Mouse (Mus musculus) liver, embryonic 13.5 days (tissue): Measurements from ENCODE around the gene Fam53b. TPM values are rescaled to one million over a fixed set of nuclear protein-coding genes. Genes with fewer than 3 reads are reported as not detected.
"Not testable (repeated sequence)": the region's sequence is repeated elsewhere in the genome, so short reads cannot be mapped to it uniquely, and the experiment has no call there.

ENCODE experiments used
- ATAC-seq: fragments of 200-750 bp; cut with Nextera tagmentation; 2 replicates; pipeline ENCODE4 v1.8.0; 2017; ENCODE audit warnings: low read depth, mild to moderate bottlenecking, moderate number of reproducible peaks, moderate library complexity
- DNase-seq: peaks from one replicate; pipeline ENCODE4 v3.0.0; 2022
- H3K27ac ChIP-seq: fragments of 300-500 bp; sonication (generic); 2 replicates; pipeline ENCODE4 v1.5.1; 2015; ENCODE audit warnings: moderate library complexity, mild to moderate bottlenecking, inconsistent platforms
- H3K27me3 ChIP-seq: fragments of 300-500 bp; sonication (generic); 2 replicates; pipeline ENCODE4 v1.6.1; 2015; ENCODE audit warnings: mild to moderate bottlenecking, inconsistent platforms
- H3K36me3 ChIP-seq: fragments of 300-500 bp; sonication (generic); 2 replicates; pipeline ENCODE4 v1.6.1; 2015; ENCODE audit warnings: mild to moderate bottlenecking, inconsistent platforms
- H3K4me1 ChIP-seq: fragments of 300-500 bp; sonication (generic); replicated peaks from 2 replicates; pipeline ENCODE4 v1.6.1; 2015; ENCODE audit warnings: inconsistent platforms
- H3K4me2 ChIP-seq: fragments of 300-500 bp; sonication (generic); 2 replicates; pipeline ENCODE4 v1.6.1; 2015; ENCODE audit warnings: inconsistent platforms, mild to moderate bottlenecking, moderate library complexity
- H3K4me3 ChIP-seq: fragments of 300-500 bp; sonication (generic); replicated peaks from 2 replicates; pipeline ENCODE4 v1.5.1; 2015; ENCODE audit warnings: mild to moderate bottlenecking, inconsistent platforms
- H3K9ac ChIP-seq: fragments of 300-500 bp; sonication (generic); 2 replicates; pipeline ENCODE4 v1.6.1; 2015; ENCODE audit warnings: mild to moderate bottlenecking, inconsistent platforms
- H3K9me3 ChIP-seq: fragments of 300-500 bp; sonication (generic); replicated peaks from 2 replicates; pipeline ENCODE4 v1.6.1; 2016; ENCODE audit warnings: inconsistent platforms
- WGBS: fragments of 180-500 bp; shearing (Covaris S2); methylation state at CpG from one replicate; pipeline ENCODE4 v1.1.7; 2015; ENCODE audit not compliant: insufficient replicate concordance; 5-methylcytosine and 5-hydroxymethylcytosine counted together
- polyA plus RNA-seq: library from polyadenylated mRNA; unstranded; fragments of >200 nt; fragmentation: Nextera tagmentation; extraction: Ambion mirVana; gene quantifications from 2 replicates; pipeline ENCODE4 v1.2.1, GENCODE M21; 2015

The Fam53b gene
- polyA plus RNA-seq, 1 experiment from 2014 or later = 19.1 TPM

GRCm38 (mm10) chr7:132669999-132670862 lies 143.5 kb downstream of the Fam53b start:
- Histone ChIP-seq H3K9ac (no peak overlapping the region), H3K36me3 (no peaks in the 10 kb centered on the region), H3K27ac (no peak overlapping the region), H3K4me3 (no peak overlapping the region), H3K4me1 (peaks cover 8% of the 10 kb centered on the region; the same call in 1 of the 2 replicates), H3K9me3 (no peaks in the 10 kb centered on the region), H3K27me3 (no peaks in the 10 kb centered on the region), H3K4me2 (no peak overlapping the region)
- ATAC-seq = no peak
- DNase-seq = no peak
- WGBS = 75% methylated on average over 20 of the region's 20 CpGs

- no peak for DNase-seq
These were observed 145.1 kb downstream of the Fam53b start for GRCm38 (mm10) chr7:132668604-132669003.

GRCm38 (mm10) chr7:132666516-132666915 lies 147.2 kb downstream of the Fam53b start:
- peaks cover 12% of the 10 kb centered on the region; the same call in 1 of the 2 replicates for H3K4me1 ChIP-seq
- H3K9ac ChIP-seq = no peak overlapping the region
- H3K4me2 ChIP-seq = no peak overlapping the region
- no peak overlapping the region for H3K4me3 ChIP-seq
- no peak overlapping the region for H3K27ac ChIP-seq
- WGBS = 62% methylated on average over 4 of the region's 4 CpGs
- no peaks in the 10 kb centered on the region for H3K9me3 ChIP-seq
- no peaks in the 10 kb centered on the region for H3K36me3 ChIP-seq
- no peaks in the 10 kb centered on the region for H3K27me3 ChIP-seq
- DNase-seq (no peak), ATAC-seq (no peak)

More at GRCm38 (mm10) chr7:132668604-132669003, 145.1 kb downstream of the Fam53b start:
- H3K27ac ChIP-seq = no peak overlapping the region
- no peaks in the 10 kb centered on the region for H3K36me3 ChIP-seq
- H3K4me3 ChIP-seq = no peak overlapping the region
- no peak overlapping the region for H3K4me2 ChIP-seq
- H3K9ac ChIP-seq = no peak overlapping the region
- peaks cover 17% of the 10 kb centered on the region; the same call in 1 of the 2 replicates for H3K4me1 ChIP-seq
- H3K9me3 ChIP-seq = no peaks in the 10 kb centered on the region
- no peaks in the 10 kb centered on the region for H3K27me3 ChIP-seq
- no peak for ATAC-seq
- 60% methylated on average over 2 of the region's 2 CpGs for whole genome bisulfite sequencing

- DNase-seq (no peak), ATAC-seq (no peak)
- 67% methylated on average over 7 of the region's 8 CpGs for WGBS
- no peak overlapping the region for H3K4me2 ChIP-seq
- no peak overlapping the region for H3K4me3 ChIP-seq
- no peak overlapping the region for H3K9ac ChIP-seq
- H3K9me3 ChIP-seq = no peaks in the 10 kb centered on the region
- H3K36me3 ChIP-seq = no peaks in the 10 kb centered on the region
- no peaks in the 10 kb centered on the region for H3K27me3 ChIP-seq
- H3K4me1 ChIP-seq = peaks cover 12% of the 10 kb centered on the region; the same call in 1 of the 2 replicates
- H3K27ac ChIP-seq = no peak overlapping the region
These were observed 147.9 kb downstream of the Fam53b start for GRCm38 (mm10) chr7:132665664-132666382.

GRCm38 (mm10) chr7:132664815-132665214 lies 148.9 kb downstream of the Fam53b start:
- H3K4me1 ChIP-seq = peaks cover 20% of the 10 kb centered on the region
- H3K9ac ChIP-seq = no peak overlapping the region
- H3K27ac ChIP-seq = no peak overlapping the region
- H3K9me3 ChIP-seq = no peaks in the 10 kb centered on the region
- H3K4me3 ChIP-seq = no peak overlapping the region
- 63% methylated on average over 6 of the region's 6 CpGs for WGBS
- ATAC-seq (no peak), DNase-seq (no peak)
- no peak overlapping the region for H3K4me2 ChIP-seq
- no peaks in the 10 kb centered on the region for H3K27me3 ChIP-seq
- no peaks in the 10 kb centered on the region for H3K36me3 ChIP-seq

GRCm38 (mm10) chr7:132662831-132663230 lies 150.9 kb downstream of the Fam53b start:
- 60% methylated on average over 6 of the region's 6 CpGs for WGBS

More at GRCm38 (mm10) chr7:132662831-132663230, 150.9 kb downstream of the Fam53b start:
- H3K9ac ChIP-seq, H3K36me3 ChIP-seq, H3K27me3 ChIP-seq, H3K4me3 ChIP-seq, H3K9me3 ChIP-seq, H3K4me2 ChIP-seq, H3K27ac ChIP-seq, ATAC-seq, DNase-seq: not testable (repeated sequence)
- peaks cover 32% of the 10 kb centered on the region for H3K4me1 ChIP-seq

Other genes starting within 250 kb of the Fam53b start
- gene Oat, start 237.5 kb downstream of the Fam53b start, polyA plus RNA-seq = 86.1 and 99.6 TPM in 2 replicates
- not detected in 2 replicates for gene Nkx1-2, start 214.2 kb downstream of the Fam53b start, polyA plus RNA-seq
- gene Lhpp, start 203.2 kb downstream of the Fam53b start, polyA plus RNA-seq = 8.0 and 8.3 TPM in 2 replicates
- 24.1 and 30.1 TPM in 2 replicates for gene Eef1akmt2, start 38.8 kb upstream of the Fam53b start, polyA plus RNA-seq
- gene Abraxas2, start 45.3 kb upstream of the Fam53b start, polyA plus RNA-seq = 17.0 and 18.4 TPM in 2 replicates
- gene Zranb1, start 117.3 kb upstream of the Fam53b start, polyA plus RNA-seq = 5.5 and 5.6 TPM in 2 replicates